Mouse (Mus musculus) ES-E14 (cell line): Measurements from ENCODE around the gene Map4k2. TPM values are rescaled to one million over a fixed set of nuclear protein-coding genes. Genes with fewer than 3 reads are reported as not detected.

ENCODE experiments used
- DNase-seq: peaks from one replicate; pipeline ENCODE4 v3.0.0-alpha.2; 2013; ENCODE audit warnings: low read depth, low spot score
- H3K27ac ChIP-seq: 2 replicates; pipeline ENCODE4 v1.5.1; 2012; ENCODE audit warnings: low read depth, mild to moderate bottlenecking, low read length, moderate library complexity, mixed read lengths; ENCODE audit not compliant: poor library complexity, insufficient read depth, severe bottlenecking
- H3K36me3 ChIP-seq: 2 replicates; pipeline ENCODE4 v1.6.1; 2012; ENCODE audit warnings: mild to moderate bottlenecking, low read length, moderate library complexity, mixed read lengths; ENCODE audit not compliant: control insufficient read depth, poor library complexity, insufficient read depth, severe bottlenecking
- H3K4me1 ChIP-seq, 2 experiments: fragments of 150-350 bp in 1 of 2; sonication (generic) in 1 of 2; 2 replicates each; pipeline ENCODE4 v1.6.1; 2012; ENCODE audit warnings: low read length in 2 of 2, mild to moderate bottlenecking in 1 of 2, mixed read lengths in 1 of 2; ENCODE audit not compliant: control insufficient read depth in 2 of 2, insufficient read depth in 2 of 2, poor library complexity in 1 of 2
- H3K4me3 ChIP-seq, 2 experiments: fragments of 150-350 bp in 1 of 2; sonication (generic) in 1 of 2; 2 replicates each; pipeline ENCODE4 v1.5.1; 2012; ENCODE audit warnings: low read length in 2 of 2, low read depth in 1 of 2, mild to moderate bottlenecking in 1 of 2, mixed read lengths in 1 of 2; ENCODE audit not compliant: insufficient read depth in 1 of 2, poor library complexity in 1 of 2, severe bottlenecking in 1 of 2
- H3K9ac ChIP-seq: 2 replicates; pipeline ENCODE4 v1.6.1; 2012; ENCODE audit warnings: low read depth, mild to moderate bottlenecking, low read length, mixed read lengths; ENCODE audit not compliant: poor library complexity, insufficient read depth, severe bottlenecking
- H3K9me3 ChIP-seq: fragments of 150-350 bp; sonication (generic); 2 replicates; pipeline ENCODE4 v1.6.1; 2012; ENCODE audit warnings: low read depth, mild to moderate bottlenecking, low read length; ENCODE audit not compliant: control insufficient read depth, insufficient read depth
- CHD2 ChIP-seq: IDR thresholded peaks from 2 replicates; pipeline ENCODE4 v1.6.1; 2014; ENCODE audit warnings: mild to moderate bottlenecking, low read depth, low read length, inconsistent platforms
- HCFC1 ChIP-seq: IDR thresholded peaks from 2 replicates; pipeline ENCODE4 v1.6.1; 2012; ENCODE audit warnings: low read length, inconsistent platforms, borderline replicate concordance; ENCODE audit not compliant: insufficient read depth
- MAFK ChIP-seq: IDR thresholded peaks from 2 replicates; pipeline ENCODE4 v1.6.1; 2014; ENCODE audit warnings: mild to moderate bottlenecking, low read depth, low read length, inconsistent platforms; ENCODE audit not compliant: insufficient read depth
- ZC3H11A ChIP-seq: IDR thresholded peaks from 2 replicates; pipeline ENCODE4 v1.6.1; 2012; ENCODE audit warnings: low read depth, mild to moderate bottlenecking, inconsistent platforms, low read length, borderline replicate concordance
- ZNF384 ChIP-seq: IDR thresholded peaks from 2 replicates; pipeline ENCODE4 v1.6.1; 2012; ENCODE audit warnings: low read depth, low read length, inconsistent platforms
- in situ Hi-C, 2 experiments: fragments of 600-800 bp; cut with MboI; formaldehyde crosslinking; loops; one replicate each; pipeline ENCODE4 v1.15.1; 2025; ENCODE audit warnings: low sequenced_read_pairs in 2 of 2, inconsistent platforms in 1 of 2; ENCODE audit not compliant: unreplicated experiment in 2 of 2
- total RNA-seq: library from RNA; depleted of rRNA; stranded (reverse); fragments of 300-350 nt; gene quantifications from 2 replicates; pipeline ENCODE4 v1.2.3, GENCODE M21; 2012

Map4k2 gene
- total RNA-seq, 1 experiment = 29.4 TPM

DNA sequence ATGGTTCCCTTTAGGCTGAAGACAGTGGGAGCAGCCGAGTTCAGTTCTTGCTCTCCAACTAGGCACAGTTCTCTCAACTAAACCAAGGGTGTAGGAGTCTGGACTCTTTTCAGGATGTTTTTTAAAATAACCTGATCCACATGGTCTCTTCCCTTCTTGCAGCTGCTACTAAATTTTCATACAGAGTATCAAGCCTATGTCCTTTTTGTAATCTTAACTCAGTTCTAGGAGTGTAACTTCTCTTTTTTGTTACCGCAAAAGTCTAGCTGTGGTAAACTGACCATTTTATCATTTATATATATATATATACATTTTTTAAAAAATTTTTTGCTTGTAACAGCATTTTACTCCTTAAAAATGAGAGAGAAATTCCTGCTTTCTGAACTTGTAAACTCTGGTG, 29.2 kb downstream of the Map4k2 start:
- H3K27ac ChIP-seq = no peak overlapping the region
- H3K36me3 ChIP-seq = peaks cover 71% of the 10 kb centered on the region
- TF ChIP-seq HCFC1 (no peak), CHD2 (no peak), MAFK (no peak), ZNF384 (no peak), ZC3H11A (no peak)
- H3K4me1 ChIP-seq = peaks cover 1 to 12% of the 10 kb centered on the region in 2 experiments; a peak in 2 of 4 replicates
- H3K9ac ChIP-seq = no peak overlapping the region
- no peak overlapping the region for H3K4me3 ChIP-seq
- H3K9me3 ChIP-seq = no peaks in the 10 kb centered on the region
- in situ Hi-C loops = no loop called here
- DNase-seq = no peak

DNA sequence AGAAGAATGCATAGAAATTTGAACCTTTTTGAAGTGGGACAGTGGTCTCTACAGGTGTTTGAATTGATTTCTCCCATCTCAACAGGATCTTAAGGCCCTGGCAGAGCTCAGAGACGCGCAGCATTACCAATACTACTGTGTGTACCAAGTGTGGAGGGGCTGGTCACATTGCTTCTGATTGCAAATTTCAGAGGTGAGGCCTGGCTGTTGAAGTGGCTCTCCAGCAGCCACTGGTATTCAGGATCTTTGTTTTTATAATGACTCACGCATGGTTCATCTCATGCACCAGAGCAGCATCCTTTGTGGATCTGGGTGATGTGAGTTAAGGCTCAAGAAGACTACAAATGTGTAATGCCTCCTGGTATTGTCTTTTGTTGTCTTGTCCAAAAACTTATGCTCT, 31.5 kb downstream of the Map4k2 start:
- no peak overlapping the region for H3K9ac ChIP-seq
- TF ChIP-seq ZC3H11A (no peak), HCFC1 (no peak), MAFK (no peak), ZNF384 (no peak), CHD2 (no peak)
- no peak overlapping the region for H3K4me3 ChIP-seq
- H3K27ac ChIP-seq = no peak overlapping the region
- H3K9me3 ChIP-seq = no peaks in the 10 kb centered on the region
- H3K4me1 ChIP-seq = peaks cover 0 to 16% of the 10 kb centered on the region in 2 experiments; a peak in 2 of 4 replicates
- in situ Hi-C loops = no loop called here
- no peak for DNase-seq
- H3K36me3 ChIP-seq = peaks cover 77% of the 10 kb centered on the region

DNA sequence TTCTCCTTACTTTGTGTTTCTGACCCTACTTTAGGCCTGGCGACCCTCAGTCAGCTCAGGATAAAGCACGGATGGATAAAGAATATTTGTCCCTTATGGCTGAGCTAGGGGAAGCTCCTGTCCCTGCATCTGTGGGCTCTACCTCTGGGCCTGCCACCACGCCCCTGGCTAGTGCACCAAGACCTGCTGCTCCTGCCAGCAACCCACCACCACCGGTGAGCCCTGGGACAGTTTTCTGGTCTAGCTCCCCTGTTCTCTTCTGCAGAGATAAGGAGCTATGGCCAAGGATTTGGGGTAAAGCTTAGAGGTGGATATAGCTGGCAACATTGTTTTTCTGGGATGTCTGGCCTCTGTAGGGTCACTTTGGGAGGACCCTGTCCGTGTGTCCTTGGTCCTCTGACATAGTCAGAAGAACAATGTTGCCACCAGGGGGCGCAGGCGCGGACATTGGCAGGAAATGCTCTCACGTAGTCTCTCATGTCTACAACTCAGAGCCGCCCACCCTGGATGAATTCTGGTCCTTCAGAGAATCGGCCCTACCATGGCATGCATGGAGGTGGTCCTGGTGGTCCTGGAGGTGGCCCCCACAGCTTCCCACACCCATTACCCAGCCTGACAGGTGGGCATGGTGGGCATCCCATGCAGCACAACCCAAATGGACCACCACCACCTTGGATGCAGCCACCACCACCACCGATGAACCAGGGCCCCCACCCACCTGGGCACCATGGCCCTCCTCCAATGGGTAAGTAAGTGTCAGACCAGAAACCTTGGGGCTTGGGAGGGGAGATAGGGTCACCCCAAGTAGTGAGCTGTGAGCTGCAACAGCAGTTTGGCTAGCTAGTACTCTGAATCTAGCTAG, 32.8 kb downstream of the Map4k2 start:
- in situ Hi-C loops = no loop called here
- no peak for TF ChIP-seq CHD2
- TF ChIP-seq ZC3H11A = no peak
- TF ChIP-seq HCFC1 = no peak
- no peak for TF ChIP-seq ZNF384
- TF ChIP-seq MAFK = no peak
- H3K27ac ChIP-seq = no peak overlapping the region
- H3K4me1 ChIP-seq = peaks cover 0 to 18% of the 10 kb centered on the region in 2 experiments; a peak in 2 of 4 replicates
- no peak overlapping the region for H3K4me3 ChIP-seq
- H3K9me3 ChIP-seq = no peaks in the 10 kb centered on the region
- H3K36me3 ChIP-seq = peaks cover 75% of the 10 kb centered on the region
- no peak overlapping the region for H3K9ac ChIP-seq
- peak; percentile 65 for DNase-seq

DNA sequence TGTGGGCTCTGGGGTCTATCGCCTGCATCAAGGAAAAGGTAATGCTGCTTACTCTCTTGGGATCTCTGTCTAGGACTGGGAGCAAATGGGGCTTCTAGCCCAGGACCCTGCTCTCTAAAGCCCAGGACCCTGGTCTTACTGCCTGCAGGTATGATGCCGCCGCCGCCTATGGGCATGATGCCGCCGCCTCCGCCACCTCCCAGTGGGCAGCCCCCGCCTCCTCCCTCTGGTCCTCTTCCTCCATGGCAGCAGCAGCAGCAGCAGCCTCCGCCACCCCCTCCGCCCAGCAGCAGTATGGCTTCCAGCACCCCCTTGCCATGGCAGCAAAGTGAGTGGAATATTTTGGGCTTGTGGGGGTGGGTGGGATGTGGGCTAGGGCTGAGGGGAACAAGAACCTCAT, 33.6 kb downstream of the Map4k2 start:
- peak overlapping the region in 1 of 2 experiments; percentile 40; a peak in 2 of 4 replicates for H3K4me3 ChIP-seq
- H3K27ac ChIP-seq = no peak overlapping the region
- no peaks in the 10 kb centered on the region for H3K9me3 ChIP-seq
- H3K36me3 ChIP-seq = peaks cover 75% of the 10 kb centered on the region
- peaks cover 0 to 18% of the 10 kb centered on the region in 2 experiments; a peak in 2 of 4 replicates for H3K4me1 ChIP-seq
- no peak overlapping the region for H3K9ac ChIP-seq
- in situ Hi-C loops = no loop called here
- DNase-seq = no peak
- no peak for TF ChIP-seq ZC3H11A
- no peak for TF ChIP-seq MAFK
- no peak for TF ChIP-seq ZNF384
- TF ChIP-seq CHD2 = no peak
- TF ChIP-seq HCFC1 = no peak
